9 mouse cellular contexts compared by ENCODE assay signal in genomic region chr12:106174981-106175700, GRCm38 (mm10).
DNase-seq lines count a peak whose midpoint lies in the region; ATAC-seq and TF ChIP-seq lines count a peak whose summit lies in the region.
"Had no signal": no experiment of that assay in that cellular context is flagged by ENCODE, and none has a peak within 500 bp of the region (broad histone marks: within the 10 kb centered on the region; RNA-seq: fewer than 3 reads in every experiment).

No protein-coding gene starts in this region.

- H3K4me2 ChIP-seq in hindbrain, embryonic 11.5 days (replicated peaks; ENCODE audit: low read depth, low read length), result peak overlapping the region; percentile 72
- peak overlapping the region; percentile 48 for H3K4me2 ChIP-seq in liver, embryonic 13.5 days
- peak overlapping the region; percentile 92 for H3K4me2 ChIP-seq in stomach, embryonic 16.5 days (ENCODE audit: low read depth, low read length)

- DNase-seq in gastrocnemius, adult 2 months, result no peak
- DNase-seq in gastrocnemius, adult 18-20 months (ENCODE audit: low spot score), result no peak
- DNase-seq in ZHBTc4 (ENCODE audit: low read depth, low spot score), result peak; percentile 93
- DNase-seq in hindbrain, embryonic 11.5 days (ENCODE audit: low spot score), result peak; percentile 59
- DNase-seq in liver, embryonic 13.5 days, result no peak
- DNase-seq in ovary, adult 18-20 months (ENCODE audit: low spot score), result no peak
- DNase-seq in left cerebral cortex, postnatal 36 days (ENCODE audit: low spot score in 2 of 2), result no peak

- H3K27me3 ChIP-seq in hindbrain, embryonic 11.5 days (ENCODE audit: control insufficient read depth, insufficient read depth, low read length), result peaks cover 7% of the 10 kb centered on the region
- H3K27me3 ChIP-seq in liver, embryonic 13.5 days, result peaks cover 47% of the 10 kb centered on the region
- H3K27me3 ChIP-seq in stomach, embryonic 16.5 days (ENCODE audit: control insufficient read depth, insufficient read depth, low read length), result peaks cover 11% of the 10 kb centered on the region

- under 1% methylated on average over 27 of the region's 27 CpGs for WGBS in hindbrain, embryonic 11.5 days
- WGBS in liver, embryonic 13.5 days (ENCODE audit: insufficient replicate concordance), result 3% methylated on average over 27 of the region's 27 CpGs
- 7% methylated on average over 27 of the region's 27 CpGs for WGBS in stomach, embryonic 16.5 days

- peaks cover 9% of the 10 kb centered on the region; the same call in 1 of the 2 replicates for H3K4me1 ChIP-seq in hindbrain, embryonic 11.5 days (replicated peaks; ENCODE audit: control insufficient read depth, insufficient read depth, low read length)
- no peaks in the 10 kb centered on the region for H3K4me1 ChIP-seq in liver, embryonic 13.5 days (replicated peaks)
- peaks cover 9% of the 10 kb centered on the region; the same call in 1 of the 2 replicates for H3K4me1 ChIP-seq in stomach, embryonic 16.5 days (ENCODE audit: control insufficient read depth, insufficient read depth, low read length)

- intact Hi-C loops in gastrocnemius, adult 2 months (cut with DNase I), result no loop called here
- intact Hi-C loops in left cerebral cortex, postnatal 36 days (cut with DNase I), result loop anchor here (10.0 kb wide), 1 partner anchor 200 kb away; no protein-coding TSS in a partner anchor

- H3K4me3 ChIP-seq in gastrocnemius, adult 2 months, result peak overlapping the region; percentile 71
- peak overlapping the region; percentile 34 for H3K4me3 ChIP-seq in hindbrain, embryonic 11.5 days (ENCODE audit: low read depth, low read length)
- peak overlapping the region; percentile 32; the same call in 1 of the 2 replicates for H3K4me3 ChIP-seq in liver, embryonic 13.5 days (replicated peaks)
- H3K4me3 ChIP-seq in stomach, embryonic 16.5 days (replicated peaks; ENCODE audit: low read length), result peak overlapping the region; percentile 53

- peak; percentile 70 for ATAC-seq in hindbrain, embryonic 11.5 days (ENCODE audit: low FRiP score)
- no peak for ATAC-seq in liver, embryonic 13.5 days (ENCODE audit: low read depth)
- ATAC-seq in stomach, embryonic 16.5 days (ENCODE audit: insufficient read depth, low FRiP score), result no peak

- TF ChIP-seq CTCF in gastrocnemius, adult 2 months (IDR thresholded peaks at IDR 0.05), result no peak

- H3K36me3 ChIP-seq in hindbrain, embryonic 11.5 days (ENCODE audit: control insufficient read depth, insufficient read depth, low read length), result no peaks in the 10 kb centered on the region
- H3K36me3 ChIP-seq in liver, embryonic 13.5 days, result no peaks in the 10 kb centered on the region
- H3K36me3 ChIP-seq in stomach, embryonic 16.5 days (ENCODE audit: control insufficient read depth, insufficient read depth, low read length), result no peaks in the 10 kb centered on the region
- H3K36me3 ChIP-seq: G1E had no signal

- peak overlapping the region; percentile 20 for H3K9ac ChIP-seq in hindbrain, embryonic 11.5 days (ENCODE audit: low read depth, low read length)
- H3K9ac ChIP-seq in liver, embryonic 13.5 days, result no peak overlapping the region
- peak overlapping the region; percentile 23 for H3K9ac ChIP-seq in stomach, embryonic 16.5 days (ENCODE audit: low read length)

- no peaks in the 10 kb centered on the region for H3K9me3 ChIP-seq in hindbrain, embryonic 11.5 days (ENCODE audit: control insufficient read depth, low read length)
- H3K9me3 ChIP-seq in liver, embryonic 13.5 days (replicated peaks), result no peaks in the 10 kb centered on the region
- no peaks in the 10 kb centered on the region for H3K9me3 ChIP-seq in stomach, embryonic 16.5 days (replicated peaks; ENCODE audit: control insufficient read depth, low read length)

- no peak overlapping the region for H3K27ac ChIP-seq in gastrocnemius, adult 2 months
- peak overlapping the region; percentile 43 for H3K27ac ChIP-seq in hindbrain, embryonic 11.5 days (ENCODE audit: low read depth, low read length)
- no peak overlapping the region for H3K27ac ChIP-seq in liver, embryonic 13.5 days
- H3K27ac ChIP-seq in stomach, embryonic 16.5 days (ENCODE audit: low read length), result no peak overlapping the region

Comparison
In these comparisons a context has a peak if more than half of its experiments do, and no peak if none do; other contexts are left out.
1. DNase-seq: peak in ZHBTc4 (single experiment) and hindbrain, embryonic 11.5 days (single experiment); none in gastrocnemius, adult 2 months (single experiment), gastrocnemius, adult 18-20 months (single experiment), liver, embryonic 13.5 days (single experiment), ovary, adult 18-20 months (single experiment) and left cerebral cortex, postnatal 36 days (0 of 2).
2. Peak in every context shown above with its lines, with median percentiles within 50 percentile points of each other: H3K4me3 ChIP-seq and H3K4me2 ChIP-seq.